Mouse (Mus musculus) limb, embryonic 13.5 days (tissue): ENCODE data around the gene Adpgk. TPM values are rescaled to one million over a fixed set of nuclear protein-coding genes. Genes with fewer than 3 reads are reported as not detected.
A peak's percentile ranks its signal among the peaks of the same experiment; 100 is the strongest.

Source experiments
- ATAC-seq: fragments of 200-750 bp; cut with Nextera tagmentation; 2 replicates; pipeline ENCODE4 v1.8.0; 2017; ENCODE audit warnings: low read depth, moderate number of reproducible peaks, moderate TSS enrichment; ENCODE audit not compliant: low FRiP score
- H3K27ac ChIP-seq: fragments of 300-500 bp; sonication (generic); 2 replicates; pipeline ENCODE4 v1.5.1; 2015; ENCODE audit warnings: inconsistent platforms, mild to moderate bottlenecking, moderate library complexity
- H3K27me3 ChIP-seq: fragments of 300-500 bp; sonication (generic); 2 replicates; pipeline ENCODE4 v1.6.1; 2015; ENCODE audit warnings: mild to moderate bottlenecking, inconsistent platforms
- H3K36me3 ChIP-seq: fragments of 300-500 bp; sonication (generic); 2 replicates; pipeline ENCODE4 v1.6.1; 2015; ENCODE audit warnings: inconsistent platforms, mild to moderate bottlenecking, moderate library complexity
- H3K4me1 ChIP-seq: fragments of 300-500 bp; sonication (generic); 2 replicates; pipeline ENCODE4 v1.6.1; 2015; ENCODE audit warnings: inconsistent platforms
- H3K4me2 ChIP-seq: fragments of 300-500 bp; sonication (generic); replicated peaks from 2 replicates; pipeline ENCODE4 v1.6.1; 2015; ENCODE audit warnings: inconsistent platforms, mild to moderate bottlenecking, moderate library complexity
- H3K4me3 ChIP-seq: fragments of 300-500 bp; sonication (generic); 2 replicates; pipeline ENCODE4 v1.5.1; 2015; ENCODE audit warnings: moderate library complexity, mild to moderate bottlenecking, inconsistent platforms
- H3K9ac ChIP-seq: fragments of 300-500 bp; sonication (generic); 2 replicates; pipeline ENCODE4 v1.6.1; 2015; ENCODE audit warnings: mild to moderate bottlenecking, inconsistent platforms
- H3K9me3 ChIP-seq: fragments of 300-500 bp; sonication (generic); 2 replicates; pipeline ENCODE4 v1.6.1; 2016; ENCODE audit warnings: inconsistent platforms
- WGBS: fragments of 180-500 bp; shearing (Covaris S2); methylation state at CpG from one replicate; pipeline ENCODE4 v1.1.7; 2015; 5-methylcytosine and 5-hydroxymethylcytosine counted together
- polyA plus RNA-seq: library from polyadenylated mRNA; unstranded; fragments of >200 nt; fragmentation: Nextera tagmentation; extraction: Ambion mirVana; gene quantifications from 2 replicates; pipeline ENCODE4 v1.2.1, GENCODE M21; 2015

Gene Adpgk
- polyA plus RNA-seq, 1 experiment from 2014 or later = 48.9 TPM

DNA sequence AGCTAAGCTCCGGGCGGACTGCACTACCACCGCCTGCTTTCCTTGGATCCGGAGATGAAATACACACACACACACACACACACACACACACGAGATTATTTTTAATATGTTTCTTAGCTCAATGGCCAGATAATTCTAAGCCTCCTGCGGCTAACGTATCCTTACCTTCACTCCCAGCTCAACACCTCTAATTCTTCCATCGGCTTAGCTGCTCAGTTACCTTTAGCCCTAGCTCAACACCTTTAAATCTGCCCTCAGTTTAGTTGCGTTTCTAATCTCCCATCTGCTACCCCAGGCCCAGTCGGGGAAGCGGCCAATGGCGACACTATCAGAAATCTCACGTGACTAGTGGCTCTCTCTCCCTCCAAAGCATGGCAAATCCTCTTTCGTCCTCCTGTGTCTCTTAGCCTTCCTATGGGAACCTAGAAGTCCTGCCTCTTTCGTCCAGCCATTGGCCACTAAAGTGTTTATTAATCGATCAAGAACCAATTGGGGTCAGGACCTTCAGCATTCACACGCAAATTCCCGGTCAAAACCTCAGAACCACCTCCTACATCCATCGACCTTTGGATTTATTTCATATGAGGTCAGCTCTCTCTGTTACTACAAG is 16.4 kb upstream of the Adpgk start:
- ATAC-seq = no peak
- Histone ChIP-seq H3K36me3 (no peaks in the 10 kb centered on the region), H3K27me3 (no peaks in the 10 kb centered on the region), H3K4me2 (no peak overlapping the region), H3K27ac (no peak overlapping the region), H3K4me1 (no peaks in the 10 kb centered on the region; the same call in 1 of the 2 replicates), H3K4me3 (no peak overlapping the region), H3K9ac (no peak overlapping the region), H3K9me3 (0 out of 2 replicates have a peak, but pooled peaks cover 4% of the 10 kb centered on the region)
- 85% methylated on average over 19 of the region's 19 CpGs for WGBS

DNA sequence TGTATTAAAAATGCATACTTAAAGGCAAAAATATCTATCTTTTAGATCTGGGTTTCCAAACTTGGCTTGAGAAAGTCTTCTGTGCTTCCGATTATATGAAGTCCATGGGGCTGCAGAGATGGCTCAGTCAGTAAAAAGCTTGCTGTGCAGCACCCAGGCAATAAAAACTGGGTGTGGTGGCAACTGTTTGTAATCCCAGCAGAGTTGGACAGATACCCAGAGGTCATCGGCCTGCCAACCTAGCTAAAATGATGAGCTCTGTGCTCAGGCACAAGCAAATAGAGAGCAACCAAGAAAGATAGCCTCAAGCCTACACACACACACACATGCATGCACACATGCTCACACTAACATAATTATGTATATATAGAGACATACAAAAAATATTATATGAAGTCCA is 13.2 kb upstream of the Adpgk start:
- H3K27me3 ChIP-seq = no peaks in the 10 kb centered on the region
- peaks cover 8% of the 10 kb centered on the region; the same call in 1 of the 2 replicates for H3K4me1 ChIP-seq
- WGBS = 94% methylated on average over 2 of the region's 2 CpGs
- no peak overlapping the region for H3K4me2 ChIP-seq
- no peak overlapping the region for H3K9ac ChIP-seq
- no peak overlapping the region for H3K27ac ChIP-seq
- H3K9me3 ChIP-seq = 0 out of 2 replicates have a peak, but pooled peaks cover 2% of the 10 kb centered on the region
- no peaks in the 10 kb centered on the region for H3K36me3 ChIP-seq
- H3K4me3 ChIP-seq = no peak overlapping the region
- ATAC-seq = no peak

- no peaks in the 10 kb centered on the region for H3K36me3 ChIP-seq
- 84% methylated on average over 5 of the region's 5 CpGs for WGBS
Observed at GRCm38 (mm10) chr9:59278694-59279093, 12.7 kb upstream of the Adpgk start.

DNA sequence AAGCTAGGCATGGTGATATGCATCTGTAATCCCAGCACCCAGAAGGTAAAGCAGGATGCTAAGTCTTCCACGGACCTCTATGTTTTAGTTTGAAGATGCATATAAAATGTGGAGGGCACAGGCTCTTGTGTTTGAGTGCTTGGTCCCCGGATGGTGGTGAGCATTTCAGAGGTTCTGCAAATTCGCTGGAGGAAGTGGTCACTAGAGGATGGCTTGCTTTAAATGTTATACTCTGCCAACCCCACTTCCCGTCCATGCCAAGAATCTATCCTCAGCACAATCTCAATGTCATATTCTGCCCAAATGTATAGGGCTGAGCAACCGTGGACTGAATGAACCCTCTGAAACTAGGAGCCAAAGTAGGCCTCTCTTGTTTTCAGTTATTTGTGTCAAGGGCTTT is 10.5 kb upstream of the Adpgk start:
- no peak overlapping the region for H3K4me3 ChIP-seq
- WGBS = 91% methylated on average over 5 of the region's 5 CpGs
- no peak overlapping the region for H3K27ac ChIP-seq
- no peaks in the 10 kb centered on the region for H3K27me3 ChIP-seq
- no peak for ATAC-seq
- H3K36me3 ChIP-seq = no peaks in the 10 kb centered on the region
- peaks cover 12% of the 10 kb centered on the region; the same call in 1 of the 2 replicates for H3K4me1 ChIP-seq
- no peaks in the 10 kb centered on the region for H3K9me3 ChIP-seq
- H3K4me2 ChIP-seq = no peak overlapping the region
- no peak overlapping the region for H3K9ac ChIP-seq

More at GRCm38 (mm10) chr9:59278694-59279093, 12.7 kb upstream of the Adpgk start:
- no peak overlapping the region for H3K27ac ChIP-seq
- H3K9ac ChIP-seq = no peak overlapping the region
- no peak overlapping the region for H3K4me3 ChIP-seq
- no peak for ATAC-seq
- peaks cover 8% of the 10 kb centered on the region; the same call in 1 of the 2 replicates for H3K4me1 ChIP-seq
- no peak overlapping the region for H3K4me2 ChIP-seq
- H3K27me3 ChIP-seq = no peaks in the 10 kb centered on the region
- no peaks in the 10 kb centered on the region for H3K9me3 ChIP-seq

DNA sequence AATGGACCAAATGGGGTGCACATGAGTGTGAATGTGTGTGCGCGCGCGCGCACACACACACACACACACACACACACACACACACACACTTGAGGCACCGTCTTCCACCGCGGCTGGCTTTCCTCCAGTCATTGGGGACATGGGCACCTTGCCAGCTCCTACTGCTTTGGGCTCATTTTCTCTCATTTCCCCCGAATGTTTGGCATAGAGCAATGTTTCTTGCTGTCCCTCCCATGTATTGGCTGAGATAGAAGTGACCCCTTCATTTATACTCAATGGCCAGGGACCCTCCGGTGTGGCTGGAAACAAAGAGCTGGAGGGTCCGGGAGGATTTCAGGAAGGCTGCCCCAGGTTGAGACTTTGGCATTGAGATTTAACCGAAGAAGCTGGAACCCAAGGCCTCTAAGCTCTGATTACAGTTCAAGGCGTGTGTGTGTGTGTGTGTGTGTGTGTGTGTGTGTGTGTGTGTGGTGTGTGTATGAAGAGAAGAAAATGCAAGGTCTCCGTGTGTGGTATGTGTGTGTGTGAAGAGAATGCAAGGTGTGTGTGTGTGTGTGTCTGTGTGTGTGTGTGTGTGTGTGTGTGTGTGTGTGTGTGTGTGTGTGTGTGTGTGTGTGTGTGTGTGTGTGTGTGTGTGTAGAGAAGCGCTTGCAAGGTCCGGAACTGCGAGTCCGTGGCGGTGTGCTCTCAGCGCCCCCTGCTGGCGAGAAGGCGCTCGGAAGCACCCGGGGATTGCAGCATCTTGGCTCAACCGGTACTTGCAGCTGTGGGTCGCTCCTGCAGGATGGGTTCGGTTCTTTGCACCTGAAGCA is 9.3 kb upstream of the Adpgk start:
- Histone ChIP-seq H3K4me3 (0 out of 2 replicates have a peak overlapping the region, but pooled peaks have one; percentile 12), H3K9me3 (no peaks in the 10 kb centered on the region), H3K9ac (no peak overlapping the region), H3K4me1 (peaks cover 12% of the 10 kb centered on the region; the same call in 1 of the 2 replicates), H3K27ac (no peak overlapping the region), H3K4me2 (peak overlapping the region; percentile 48), H3K27me3 (no peaks in the 10 kb centered on the region), H3K36me3 (no peaks in the 10 kb centered on the region)
- WGBS = 43% methylated on average over 21 of the region's 27 CpGs
- ATAC-seq = no peak

- ATAC-seq = no peak
- Histone ChIP-seq H3K4me2 (peak overlapping the region; percentile 48), H3K9ac (no peak overlapping the region), H3K4me1 (peaks cover 16% of the 10 kb centered on the region; the same call in 1 of the 2 replicates), H3K36me3 (no peaks in the 10 kb centered on the region), H3K27me3 (no peaks in the 10 kb centered on the region), H3K4me3 (0 out of 2 replicates have a peak overlapping the region, but pooled peaks have one; percentile 12), H3K9me3 (no peaks in the 10 kb centered on the region), H3K27ac (no peak overlapping the region)
- WGBS = 52% methylated on average over 7 of the region's 7 CpGs
Observed at GRCm38 (mm10) chr9:59282683-59282986, 8.7 kb upstream of the Adpgk start.

DNA sequence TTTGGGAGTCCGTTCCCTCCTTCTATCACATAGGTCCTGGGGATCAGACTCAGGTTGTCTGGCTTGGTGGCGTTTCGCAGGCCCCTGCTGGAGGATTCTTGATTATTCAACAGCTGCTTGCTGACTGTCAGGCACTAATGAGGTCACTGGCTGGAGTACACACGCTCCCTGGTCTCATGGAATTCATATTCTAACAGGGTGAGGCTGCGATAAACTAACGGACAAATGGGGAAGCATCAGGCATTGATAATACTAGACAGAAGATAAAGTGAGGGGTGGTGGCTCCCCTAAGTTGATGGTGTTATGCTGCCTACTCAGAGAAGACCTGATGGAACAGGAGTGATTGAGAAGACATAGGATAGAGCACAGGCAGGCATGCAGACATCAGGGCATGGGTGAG is 5.7 kb upstream of the Adpgk start:
- Histone ChIP-seq H3K27me3 (no peaks in the 10 kb centered on the region), H3K27ac (no peak overlapping the region), H3K9me3 (no peaks in the 10 kb centered on the region), H3K36me3 (no peaks in the 10 kb centered on the region), H3K4me3 (no peak overlapping the region), H3K9ac (no peak overlapping the region), H3K4me2 (no peak overlapping the region), H3K4me1 (peaks cover 46% of the 10 kb centered on the region)
- no peak for ATAC-seq
- 79% methylated on average over 6 of the region's 6 CpGs for WGBS

DNA sequence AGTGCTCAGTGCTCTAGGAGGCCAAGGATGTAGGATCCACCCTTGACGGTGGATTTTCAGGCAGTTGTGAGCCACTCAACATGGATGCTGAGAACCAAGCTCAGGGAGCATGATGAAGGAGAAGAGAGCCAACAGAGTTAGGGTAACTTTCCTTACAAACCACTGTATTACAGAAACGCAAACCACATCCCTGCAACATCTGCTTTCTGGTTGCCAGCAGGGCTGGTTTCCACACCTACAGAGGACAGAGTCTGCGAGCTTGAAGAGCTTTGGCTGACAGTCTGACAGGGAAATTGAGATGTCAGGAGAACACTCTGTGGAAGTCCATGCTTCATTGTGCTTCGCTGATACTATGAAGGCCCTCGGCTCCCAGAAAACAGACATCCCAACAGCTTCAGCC is 3.3 kb upstream of the Adpgk start:
- H3K36me3 ChIP-seq = no peaks in the 10 kb centered on the region
- H3K4me2 ChIP-seq = no peak overlapping the region
- peaks cover 52% of the 10 kb centered on the region for H3K4me1 ChIP-seq
- no peak overlapping the region for H3K9ac ChIP-seq
- H3K9me3 ChIP-seq = no peaks in the 10 kb centered on the region
- no peaks in the 10 kb centered on the region for H3K27me3 ChIP-seq
- ATAC-seq = no peak
- H3K27ac ChIP-seq = peak overlapping the region; percentile 93
- no peak overlapping the region for H3K4me3 ChIP-seq
- WGBS = 63% methylated on average over 5 of the region's 5 CpGs

- H3K4me1 ChIP-seq = peaks cover 58% of the 10 kb centered on the region
- no peaks in the 10 kb centered on the region for H3K36me3 ChIP-seq
- WGBS = 34% methylated on average over 3 of the region's 3 CpGs
- no peak overlapping the region for H3K9ac ChIP-seq
- peak overlapping the region; percentile 93 for H3K27ac ChIP-seq
- no peaks in the 10 kb centered on the region for H3K9me3 ChIP-seq
- H3K4me3 ChIP-seq = no peak overlapping the region
- ATAC-seq = peak; percentile 21; the same call in 1 of the 2 replicates
- 0 out of 2 replicates have a peak overlapping the region, but pooled peaks have one; percentile 14 for H3K4me2 ChIP-seq
- H3K27me3 ChIP-seq = no peaks in the 10 kb centered on the region
Observed at GRCm38 (mm10) chr9:59288685-59289410, 2.5 kb upstream of the Adpgk start.

DNA sequence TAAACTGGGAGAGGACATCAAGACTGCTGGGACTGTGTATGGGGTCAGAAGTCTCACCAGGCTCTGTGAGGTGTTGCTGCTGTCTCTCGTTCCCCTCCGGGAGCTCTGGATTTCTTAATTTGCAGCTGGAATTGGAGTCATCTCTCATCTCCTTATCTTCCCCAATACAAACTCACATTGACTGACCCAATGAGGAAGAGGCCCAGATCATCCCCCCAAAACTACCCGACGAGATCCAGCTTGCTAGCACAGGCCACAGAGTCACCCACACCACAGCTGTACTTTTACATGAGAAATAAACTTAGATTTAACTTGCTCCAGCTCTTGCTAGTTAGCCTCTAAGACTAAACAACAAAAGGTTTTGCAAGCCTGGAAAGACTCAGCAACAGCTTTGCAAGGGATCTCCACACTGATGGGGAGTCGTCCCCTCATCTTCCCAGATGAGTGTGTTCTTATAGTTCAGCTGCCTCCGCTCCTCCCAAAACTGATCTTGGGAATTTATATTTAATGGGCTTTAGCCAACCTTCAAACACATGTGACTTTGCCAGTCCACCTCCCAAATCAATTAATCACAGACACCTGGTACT is 1.7 kb upstream of the Adpgk start:
- Histone ChIP-seq H3K4me1 (peaks cover 56% of the 10 kb centered on the region), H3K27me3 (no peaks in the 10 kb centered on the region), H3K36me3 (no peaks in the 10 kb centered on the region), H3K4me2 (0 out of 2 replicates have a peak overlapping the region, but pooled peaks have one; percentile 11), H3K27ac (peak overlapping the region; percentile 93), H3K4me3 (no peak overlapping the region), H3K9me3 (no peaks in the 10 kb centered on the region), H3K9ac (no peak overlapping the region)
- 22% methylated on average over 6 of the region's 6 CpGs for WGBS
- no peak for ATAC-seq

GRCm38 (mm10) chr9:59291688-59292492 is 532 bp downstream of the Adpgk start:
- peak; percentile 61 for ATAC-seq
- 1% methylated on average over 50 of the region's 50 CpGs for WGBS

More at GRCm38 (mm10) chr9:59291688-59292492, 532 bp downstream of the Adpgk start:
- peak overlapping the region; percentile 75 for H3K4me2 ChIP-seq
- H3K36me3 ChIP-seq = no peaks in the 10 kb centered on the region
- H3K9ac ChIP-seq = peak overlapping the region; percentile 93
- H3K27ac ChIP-seq = peak overlapping the region; percentile 85
- peak overlapping the region; percentile 93 for H3K4me3 ChIP-seq
- H3K4me1 ChIP-seq = peaks cover 56% of the 10 kb centered on the region
- no peaks in the 10 kb centered on the region for H3K9me3 ChIP-seq
- H3K27me3 ChIP-seq = no peaks in the 10 kb centered on the region
